Mouse (Mus musculus): ENCODE measurements around the gene Kat14.
"Not testable (repeated sequence)": the region's sequence is repeated elsewhere in the genome, so short reads cannot be mapped to it uniquely, and the experiment has no call there.

Gene Kat14

GRCm38 (mm10) chr2:144368400-144369019 is at the start of gene Kat14, which contains the start of gene Pet117:
Gene Kat14 (plus strand): TSS chr2:144368983.
Gene Pet117 (plus strand): TSS chr2:144368996.
- peak; percentile 93 to 95 for DNase-seq (ENCODE audit: low spot score in 2 of 2)

- no peak for DNase-seq (ENCODE audit: low spot score in 2 of 2)
Observed at GRCm38 (mm10) chr2:144324218-144324617, 44.6 kb upstream of the Kat14 start.

GRCm38 (mm10) chr2:144329451-144329850 is 39.3 kb upstream of the Kat14 start:
- DNase-seq (ENCODE audit: low spot score in 2 of 2) = no peak

- DNase-seq (ENCODE audit: low spot score in 2 of 2) = no peak
Observed at GRCm38 (mm10) chr2:144329937-144330336, 38.8 kb upstream of the Kat14 start.

- DNase-seq (ENCODE audit: low spot score in 2 of 2) = no peak
Observed at GRCm38 (mm10) chr2:144330352-144330959, 38.3 kb upstream of the Kat14 start.

GRCm38 (mm10) chr2:144330960-144331371 is 37.8 kb upstream of the Kat14 start:
- peak in 1 of 2 experiments; percentile 29 for DNase-seq (ENCODE audit: low spot score in 2 of 2)

GRCm38 (mm10) chr2:144331401-144332302 is 37.1 kb upstream of the Kat14 start, which contains the start of gene Ovol2:
Gene Ovol2 (minus strand): TSS chr2:144332146.
- DNase-seq (ENCODE audit: low spot score in 2 of 2) = no peak

- no peak for DNase-seq (ENCODE audit: low spot score in 2 of 2)
Observed at GRCm38 (mm10) chr2:144332486-144332885, 36.3 kb upstream of the Kat14 start.

GRCm38 (mm10) chr2:144333138-144333842 is 35.5 kb upstream of the Kat14 start:
- DNase-seq (ENCODE audit: low spot score in 2 of 2) = peak; percentile 41 to 56

GRCm38 (mm10) chr2:144337230-144337629 is 31.6 kb upstream of the Kat14 start:
- DNase-seq (ENCODE audit: low spot score in 2 of 2) = no peak

GRCm38 (mm10) chr2:144337701-144338100 is 31.1 kb upstream of the Kat14 start:
- DNase-seq (ENCODE audit: low spot score in 2 of 2) = no peak

GRCm38 (mm10) chr2:144338149-144338548 is 30.6 kb upstream of the Kat14 start:
- not testable (repeated sequence) for DNase-seq (ENCODE audit: low spot score in 2 of 2)

- no peak for DNase-seq (ENCODE audit: low spot score in 2 of 2)
Observed at GRCm38 (mm10) chr2:144343158-144343557, 25.6 kb upstream of the Kat14 start.

GRCm38 (mm10) chr2:144348525-144348924 is 20.3 kb upstream of the Kat14 start:
- DNase-seq (ENCODE audit: low spot score in 2 of 2) = no peak

GRCm38 (mm10) chr2:144352843-144353242 is 15.9 kb upstream of the Kat14 start:
- peak; percentile 35 to 48 for DNase-seq (ENCODE audit: low spot score in 2 of 2)

- DNase-seq (ENCODE audit: low spot score in 2 of 2) = no peak
Observed at GRCm38 (mm10) chr2:144369020-144369421, 238 bp downstream of the Kat14 start.

GRCm38 (mm10) chr2:144369511-144369910 is 728 bp downstream of the Kat14 start:
- DNase-seq (ENCODE audit: low spot score in 2 of 2) = no peak

- DNase-seq (ENCODE audit: low spot score in 2 of 2) = no peak
Observed at GRCm38 (mm10) chr2:144371566-144371965, 2.8 kb downstream of the Kat14 start.

GRCm38 (mm10) chr2:144373063-144373462 is 4.3 kb downstream of the Kat14 start:
- peak in 1 of 2 experiments; percentile 36 for DNase-seq (ENCODE audit: low spot score in 2 of 2)

GRCm38 (mm10) chr2:144375063-144375703 is 6.4 kb downstream of the Kat14 start:
- no peak for DNase-seq (ENCODE audit: low spot score in 2 of 2)

- DNase-seq (ENCODE audit: low spot score in 2 of 2) = no peak
Observed at GRCm38 (mm10) chr2:144381293-144381692, 12.5 kb downstream of the Kat14 start.

All from frontal cortex, postnatal 36 days (tissue).